In genomic region chr4:42933630-42934029, GRCm38 (mm10) we compare ENCODE assay signal across 9 mouse cellular contexts. TPM values are rescaled to one million over a fixed set of nuclear protein-coding genes. Genes with fewer than 3 reads are reported as not detected.
DNase-seq lines count a peak whose midpoint lies in the region; ATAC-seq and TF ChIP-seq lines count a peak whose summit lies in the region.
"Had no signal": no experiment of that assay in that cellular context is flagged by ENCODE, and none has a peak within 500 bp of the region (broad histone marks: within the 10 kb centered on the region; RNA-seq: fewer than 3 reads in every experiment).

No protein-coding gene starts in this region.

- intact Hi-C loops in gastrocnemius, postnatal 14 days (cut with DNase I; ENCODE audit: low total_unique reads): no loop called here

- 9% methylated on average over 22 of the region's 22 CpGs for WGBS in hindbrain, embryonic 15.5 days
- 13% methylated on average over 22 of the region's 22 CpGs for WGBS in limb, embryonic 12.5 days
- WGBS in stomach, postnatal 0 days: 8% methylated on average over 22 of the region's 22 CpGs

- no peaks in the 10 kb centered on the region for H3K9me3 ChIP-seq in hindbrain, embryonic 15.5 days
- H3K9me3 ChIP-seq in limb, embryonic 12.5 days: no peaks in the 10 kb centered on the region
- no peaks in the 10 kb centered on the region for H3K9me3 ChIP-seq in stomach, postnatal 0 days (ENCODE audit: control insufficient read depth, low read length)

- H3K4me3 ChIP-seq in brown adipose tissue, adult 24 weeks (ENCODE audit: insufficient read depth, low read depth, low read length): peak overlapping the region; percentile 32; the same call in 1 of the 2 replicates
- no peak overlapping the region for H3K4me3 ChIP-seq in hindbrain, embryonic 15.5 days
- H3K4me3 ChIP-seq in limb, embryonic 12.5 days (replicated peaks): 0 out of 2 replicates have a peak overlapping the region, but pooled peaks have one; percentile 7
- peak overlapping the region; percentile 12; the same call in 1 of the 2 replicates for H3K4me3 ChIP-seq in stomach, postnatal 0 days (ENCODE audit: low read depth, low read length)

- no peaks in the 10 kb centered on the region for H3K4me1 ChIP-seq in brown adipose tissue, adult 24 weeks (ENCODE audit: control insufficient read depth, insufficient read depth, insufficient read length, low read length)
- H3K4me1 ChIP-seq in hindbrain, embryonic 15.5 days (replicated peaks): 0 out of 2 replicates have a peak, but pooled peaks cover 4% of the 10 kb centered on the region
- H3K4me1 ChIP-seq in limb, embryonic 12.5 days (replicated peaks): peaks cover 6% of the 10 kb centered on the region; the same call in 1 of the 2 replicates
- H3K4me1 ChIP-seq in stomach, postnatal 0 days (replicated peaks; ENCODE audit: control insufficient read depth, insufficient read depth): no peaks in the 10 kb centered on the region

- no peak for ATAC-seq in hindbrain, embryonic 15.5 days (ENCODE audit: low FRiP score, low read depth)
- no peak; the same call in 1 of the 2 replicates for ATAC-seq in limb, embryonic 12.5 days (ENCODE audit: insufficient number of reproducible peaks, insufficient read depth, low FRiP score, low TSS enrichment, low read depth)
- ATAC-seq in stomach, postnatal 0 days (ENCODE audit: low FRiP score, low TSS enrichment): peak; percentile 85
- ATAC-seq in cerebellum, adult (ENCODE audit: insufficient number of reproducible peaks, low FRiP score, low TSS enrichment): no peak

- H3K27ac ChIP-seq in brown adipose tissue, adult 24 weeks (replicated peaks; ENCODE audit: low read depth, low read length): no peak overlapping the region
- H3K27ac ChIP-seq in hindbrain, embryonic 15.5 days (replicated peaks): no peak overlapping the region
- H3K27ac ChIP-seq in limb, embryonic 12.5 days: no peak overlapping the region
- peak overlapping the region; percentile 40; the same call in 1 of the 2 replicates for H3K27ac ChIP-seq in stomach, postnatal 0 days (replicated peaks)

- DNase-seq in MN1 (ENCODE audit: low spot score): peak; percentile 31
- peak; percentile 78 for DNase-seq in gastrocnemius, postnatal 14 days
- DNase-seq in mesoderm, embryonic 11.5 days (ENCODE audit: low read depth, low spot score): peak; percentile 58
- DNase-seq in stomach, postnatal 0 days (ENCODE audit: low spot score): peak; percentile 81

- H3K4me2 ChIP-seq in hindbrain, embryonic 15.5 days: peak overlapping the region; percentile 33
- peak overlapping the region; percentile 44 for H3K4me2 ChIP-seq in limb, embryonic 12.5 days
- H3K4me2 ChIP-seq in stomach, postnatal 0 days (replicated peaks; ENCODE audit: low read depth): peak overlapping the region; percentile 48

- peaks cover 12% of the 10 kb centered on the region for H3K36me3 ChIP-seq in hindbrain, embryonic 15.5 days
- no peaks in the 10 kb centered on the region for H3K36me3 ChIP-seq in limb, embryonic 12.5 days
- no peaks in the 10 kb centered on the region for H3K36me3 ChIP-seq in stomach, postnatal 0 days (ENCODE audit: control insufficient read depth, insufficient read depth, low read length)

- H3K27me3 ChIP-seq in hindbrain, embryonic 15.5 days: no peaks in the 10 kb centered on the region
- peaks cover 62% of the 10 kb centered on the region for H3K27me3 ChIP-seq in limb, embryonic 12.5 days
- no peaks in the 10 kb centered on the region for H3K27me3 ChIP-seq in stomach, postnatal 0 days (ENCODE audit: control insufficient read depth, insufficient read depth, low read length)

- H3K9ac ChIP-seq in hindbrain, embryonic 15.5 days: no peak overlapping the region
- H3K9ac ChIP-seq in limb, embryonic 12.5 days (replicated peaks): no peak overlapping the region
- peak overlapping the region; percentile 18; the same call in 1 of the 2 replicates for H3K9ac ChIP-seq in stomach, postnatal 0 days (ENCODE audit: low read length)

- peak; percentile 56 for TF ChIP-seq CTCF in stomach, postnatal 0 days (IDR thresholded peaks at IDR 0.05; ENCODE audit: low read depth)

- TF ChIP-seq EP300 in stomach, postnatal 0 days (optimal IDR thresholded peaks at IDR 0.05): no peak

RNA-seq across cellular contexts. Expression of gene Dnajb5, which starts 16.0 kb away (rescaled TPM):
- polyA plus RNA-seq in brown adipose tissue, adult 24 weeks (2012; ENCODE audit: insufficient read depth, insufficient read length, missing spikeins): 5.4 and 5.8 TPM in 2 replicates
- total RNA-seq in gastrocnemius, postnatal 14 days (2021): 100 to 1,000 TPM; 118 to 161 TPM
- 36.7 and 46.3 TPM in 2 replicates for polyA plus RNA-seq in hindbrain, embryonic 15.5 days (2015; fragmentation: Nextera tagmentation; extraction: Ambion mirVana)
- 6.6 and 7.4 TPM in 2 replicates for polyA plus RNA-seq in limb, embryonic 12.5 days (2016; fragmentation: Nextera tagmentation; extraction: Ambion mirVana)
- polyA plus RNA-seq in stomach, postnatal 0 days (2015; fragmentation: Nextera tagmentation; extraction: Ambion mirVana): 9.0 and 9.4 TPM in 2 replicates

RNA-seq across cellular contexts. Expression of gene Phf24, which starts 17.2 kb away (rescaled TPM):
- polyA plus RNA-seq in brown adipose tissue, adult 24 weeks (2012; ENCODE audit: insufficient read depth, insufficient read length, missing spikeins): not detected in 2 replicates
- under 1 TPM; 0.45 to 0.66 TPM for total RNA-seq in gastrocnemius, postnatal 14 days (2021)
- 39.3 and 39.7 TPM in 2 replicates for polyA plus RNA-seq in hindbrain, embryonic 15.5 days (2015; fragmentation: Nextera tagmentation; extraction: Ambion mirVana)
- polyA plus RNA-seq in limb, embryonic 12.5 days (2016; fragmentation: Nextera tagmentation; extraction: Ambion mirVana): 0.14 and 0.31 TPM in 2 replicates
- 6.1 and 6.5 TPM in 2 replicates for polyA plus RNA-seq in stomach, postnatal 0 days (2015; fragmentation: Nextera tagmentation; extraction: Ambion mirVana)

RNA-seq across cellular contexts. Expression of gene 1700022I11Rik, which starts 35.8 kb away (rescaled TPM):
- polyA plus RNA-seq in brown adipose tissue, adult 24 weeks (2012; ENCODE audit: insufficient read depth, insufficient read length, missing spikeins): not detected in 2 replicates
- not detected for total RNA-seq in gastrocnemius, postnatal 14 days (2021)
- polyA plus RNA-seq in hindbrain, embryonic 15.5 days (2015; fragmentation: Nextera tagmentation; extraction: Ambion mirVana): 0.41 and 0.68 TPM in 2 replicates
- 0.46 and 0.78 TPM in 2 replicates for polyA plus RNA-seq in limb, embryonic 12.5 days (2016; fragmentation: Nextera tagmentation; extraction: Ambion mirVana)
- polyA plus RNA-seq in stomach, postnatal 0 days (2015; fragmentation: Nextera tagmentation; extraction: Ambion mirVana): 0.41 and 0.46 TPM in 2 replicates
- polyA plus RNA-seq: cerebellum, adult 2 months had no signal

RNA-seq across cellular contexts. Expression of gene Fam205c, which starts 59.6 kb away (rescaled TPM):
- not detected in 2 replicates for polyA plus RNA-seq in brown adipose tissue, adult 24 weeks (2012; ENCODE audit: insufficient read depth, insufficient read length, missing spikeins)
- under 1 TPM; 0.49 to 0.86 TPM for total RNA-seq in gastrocnemius, postnatal 14 days (2021)
- 1.6 and 1.8 TPM in 2 replicates for polyA plus RNA-seq in hindbrain, embryonic 15.5 days (2015; fragmentation: Nextera tagmentation; extraction: Ambion mirVana)
- 0.35 TPM in 1 of 2 replicates, not detected in the other for polyA plus RNA-seq in limb, embryonic 12.5 days (2016; fragmentation: Nextera tagmentation; extraction: Ambion mirVana)
- 0.11 TPM in 2 replicates for polyA plus RNA-seq in stomach, postnatal 0 days (2015; fragmentation: Nextera tagmentation; extraction: Ambion mirVana)

Comparison
In these comparisons a context has a peak if more than half of its experiments do, and no peak if none do; other contexts are left out.
1. DNase-seq: peak in every context shown above with its lines; median percentile 81 in stomach, postnatal 0 days; 78 in gastrocnemius, postnatal 14 days; 58 in mesoderm, embryonic 11.5 days; 31 in MN1.